Mouse (Mus musculus): Measurements from ENCODE around the gene Uhrf2.
A peak's percentile ranks its signal among the peaks of the same experiment; 100 is the strongest.
"Not testable (repeated sequence)": the region's sequence is repeated elsewhere in the genome, so short reads cannot be mapped to it uniquely, and the experiment has no call there.

Gene Uhrf2

GRCm38 (mm10) chr19:30029894-30030635, at the start of gene Uhrf2:
Gene Uhrf2 (plus strand): TSS chr19:30030513.
- peak; percentile 96 for DNase-seq (ENCODE audit: low spot score)

GRCm38 (mm10) chr19:29984208-29985005, 45.9 kb upstream of the Uhrf2 start:
- no peak for DNase-seq (ENCODE audit: low spot score)

- DNase-seq (ENCODE audit: low spot score) = no peak
Measured at GRCm38 (mm10) chr19:29986464-29987091, 43.7 kb upstream of the Uhrf2 start.

GRCm38 (mm10) chr19:30000406-30001365, 29.6 kb upstream of the Uhrf2 start:
- DNase-seq (ENCODE audit: low spot score) = no peak

- DNase-seq (ENCODE audit: low spot score) = no peak
Measured at GRCm38 (mm10) chr19:30001550-30001949, 28.8 kb upstream of the Uhrf2 start.

DNA sequence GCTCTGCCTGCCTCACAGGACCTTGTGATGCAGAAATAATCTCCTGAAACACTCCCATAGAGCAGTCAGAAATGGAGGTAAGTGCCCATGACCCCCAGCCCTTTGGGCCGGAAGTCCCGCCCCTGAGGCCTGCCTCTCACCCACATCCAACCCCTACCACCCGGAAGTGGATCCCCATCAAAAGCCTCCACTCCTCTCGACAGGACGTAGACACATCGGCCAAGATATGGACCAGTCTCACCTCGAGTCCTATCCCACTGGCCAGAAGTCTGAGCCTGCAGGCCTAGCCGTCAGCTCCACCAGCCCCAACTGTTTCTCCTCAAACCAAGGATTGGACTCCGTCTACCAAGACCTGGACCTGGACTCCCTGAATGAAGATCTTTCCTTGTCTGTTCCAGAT, 26.7 kb upstream of the Uhrf2 start, which contains the start of gene Trpd52l3:
Gene Trpd52l3 (plus strand): TSS at position 170 of the 400 bp plus-strand sequence.
- no peak for DNase-seq (ENCODE audit: low spot score)

GRCm38 (mm10) chr19:30006371-30006770, 23.9 kb upstream of the Uhrf2 start:
- DNase-seq (ENCODE audit: low spot score) = no peak

GRCm38 (mm10) chr19:30010520-30011296, 19.6 kb upstream of the Uhrf2 start:
- DNase-seq (ENCODE audit: low spot score) = no peak

- DNase-seq (ENCODE audit: low spot score) = no peak
Measured at GRCm38 (mm10) chr19:30014331-30014730, 16.0 kb upstream of the Uhrf2 start.

DNA sequence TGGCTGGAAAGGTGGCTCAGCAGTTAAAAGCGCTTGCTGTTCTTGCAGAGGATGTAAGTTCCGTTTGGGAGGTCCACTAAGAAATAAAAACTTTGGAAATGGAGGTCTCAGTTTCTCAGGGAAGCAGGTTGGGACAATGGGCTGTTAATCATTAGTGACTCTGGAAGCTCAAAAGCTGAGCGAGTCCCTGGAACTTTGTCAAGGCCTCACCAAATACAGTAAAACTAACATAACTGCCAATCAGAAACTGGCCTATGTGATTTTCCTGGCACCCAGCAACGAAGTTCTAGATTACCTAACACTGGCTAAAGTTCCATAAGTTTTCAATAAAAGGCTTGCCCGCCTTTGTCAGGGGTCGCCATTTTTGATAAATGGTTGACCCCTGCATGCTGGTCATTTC, 14.2 kb upstream of the Uhrf2 start:
- DNase-seq (ENCODE audit: low spot score) = no peak

DNA sequence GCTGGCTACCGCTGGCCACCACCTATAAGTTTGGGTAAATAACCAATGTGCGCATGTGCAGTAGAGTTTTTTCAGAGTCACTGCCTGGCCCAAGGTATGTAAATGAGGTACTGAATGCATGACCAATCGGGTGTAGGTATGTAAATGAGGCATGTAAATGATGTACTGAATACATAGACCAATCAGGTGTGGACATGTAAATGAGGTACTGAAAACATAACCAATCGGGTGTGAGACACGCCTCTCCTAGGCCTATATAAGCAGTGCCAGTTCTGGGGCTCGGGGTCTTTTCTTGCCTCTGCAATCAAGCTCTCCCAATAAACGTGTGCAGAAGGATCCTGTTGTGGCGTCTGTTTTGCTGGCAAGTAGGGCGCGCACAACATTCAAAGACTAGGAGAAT, 6.9 kb upstream of the Uhrf2 start:
- DNase-seq (ENCODE audit: low spot score) = not testable (repeated sequence)

DNA sequence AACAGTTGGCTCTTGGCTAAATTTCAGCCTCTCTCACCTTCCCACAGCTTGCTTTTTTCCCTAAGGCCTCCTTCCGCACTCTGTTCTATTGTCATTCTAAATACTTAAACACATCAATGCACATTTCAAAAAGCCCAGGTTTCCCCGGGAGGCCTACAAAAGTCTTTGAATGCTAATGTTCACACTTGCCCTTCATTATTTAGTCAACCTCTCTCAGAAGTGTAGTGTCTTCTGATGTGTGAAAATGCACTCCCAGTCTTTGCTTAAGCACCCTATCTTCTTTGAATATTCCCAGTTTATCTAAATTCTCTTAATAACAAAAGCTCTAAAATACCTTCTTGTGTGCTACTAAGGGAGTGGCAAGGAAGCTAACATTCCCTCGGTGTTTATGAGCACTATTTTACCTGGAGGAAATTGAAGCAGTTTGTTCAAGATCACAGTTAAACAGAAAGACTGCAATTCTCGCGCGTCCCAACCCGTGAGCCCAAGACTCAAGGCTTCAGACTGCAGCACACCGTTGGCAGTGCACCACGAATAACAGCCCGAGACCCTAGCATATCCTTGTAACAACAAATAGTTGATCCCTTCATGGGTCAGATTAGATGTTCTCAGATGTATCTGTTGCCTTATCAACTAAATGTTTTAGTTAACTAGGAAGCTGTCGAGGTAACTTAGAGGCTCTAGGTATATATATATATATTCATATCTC, 1.2 kb upstream of the Uhrf2 start:
- DNase-seq (ENCODE audit: low spot score) = no peak

GRCm38 (mm10) chr19:30030636-30031467, 539 bp downstream of the Uhrf2 start:
- DNase-seq (ENCODE audit: low spot score) = no peak

- DNase-seq (ENCODE audit: low spot score) = no peak
Measured at GRCm38 (mm10) chr19:30031468-30031931, 1.2 kb downstream of the Uhrf2 start.

GRCm38 (mm10) chr19:30032206-30032605, 1.9 kb downstream of the Uhrf2 start:
- no peak for DNase-seq (ENCODE audit: low spot score)

GRCm38 (mm10) chr19:30035361-30035760, 5.0 kb downstream of the Uhrf2 start:
- DNase-seq (ENCODE audit: low spot score) = no peak

DNA sequence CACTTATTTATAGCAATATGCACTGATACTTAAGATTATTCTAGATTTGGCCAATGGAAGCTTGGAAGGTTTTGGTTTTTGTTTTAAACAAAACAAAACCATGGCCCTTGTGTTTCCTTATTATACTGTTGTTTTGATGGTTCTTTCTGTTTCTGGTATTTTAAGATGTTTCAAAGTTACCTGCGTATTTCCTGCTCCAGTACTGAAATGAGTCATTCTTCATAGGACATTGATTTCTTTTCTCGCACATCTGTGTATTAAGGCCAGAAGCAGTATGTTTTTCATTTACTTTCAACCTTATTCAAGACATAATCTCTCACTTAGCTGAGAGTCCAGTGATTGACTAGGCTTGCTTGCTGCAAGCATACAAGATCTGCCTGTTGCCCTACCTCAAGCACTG, 13.4 kb downstream of the Uhrf2 start:
- DNase-seq (ENCODE audit: low spot score) = peak; percentile 8

- DNase-seq (ENCODE audit: low spot score) = no peak
Measured at GRCm38 (mm10) chr19:30044630-30045029, 14.3 kb downstream of the Uhrf2 start.

- DNase-seq (ENCODE audit: low spot score) = peak; percentile 42
Measured at GRCm38 (mm10) chr19:30045857-30046256, 15.5 kb downstream of the Uhrf2 start.

All from T-cell, adult 2 months (primary cell).